Mouse (Mus musculus) neural tube, embryonic 14.5 days (tissue): ENCODE results near the gene Sufu. TPM values are rescaled to one million over a fixed set of nuclear protein-coding genes. Genes with fewer than 3 reads are reported as not detected.

Experiments used
- ATAC-seq: fragments of 200-750 bp; cut with Nextera tagmentation; 2 replicates; pipeline ENCODE4 v1.8.0; 2017; ENCODE audit warnings: low read depth, mild to moderate bottlenecking, moderate TSS enrichment, moderate library complexity
- H3K27ac ChIP-seq: fragments of 300-500 bp; sonication (generic); 2 replicates; pipeline ENCODE4 v1.5.1; 2014; ENCODE audit warnings: low read depth, mild to moderate bottlenecking, control low read depth, low read length, moderate library complexity, mixed read lengths
- H3K27me3 ChIP-seq: fragments of 300-500 bp; sonication (generic); 2 replicates; pipeline ENCODE4 v1.6.1; 2014; ENCODE audit warnings: low read length; ENCODE audit not compliant: control insufficient read depth, insufficient read depth
- H3K36me3 ChIP-seq: fragments of 300-500 bp; sonication (generic); 2 replicates; pipeline ENCODE4 v1.6.1; 2014; ENCODE audit warnings: low read length, mixed read lengths; ENCODE audit not compliant: control insufficient read depth, insufficient read depth
- H3K4me1 ChIP-seq: fragments of 300-500 bp; sonication (generic); 2 replicates; pipeline ENCODE4 v1.6.1; 2014; ENCODE audit warnings: low read length; ENCODE audit not compliant: control insufficient read depth, insufficient read depth
- H3K4me2 ChIP-seq: fragments of 300-500 bp; sonication (generic); 2 replicates; pipeline ENCODE4 v1.6.1; 2014; ENCODE audit warnings: mild to moderate bottlenecking, low read depth, low read length, control low read depth
- H3K4me3 ChIP-seq: fragments of 300-500 bp; sonication (generic); 2 replicates; pipeline ENCODE4 v1.5.1; 2014; ENCODE audit warnings: low read depth, low read length, control low read depth, mixed read lengths
- H3K9ac ChIP-seq: fragments of 300-500 bp; sonication (generic); replicated peaks from 2 replicates; pipeline ENCODE4 v1.6.1; 2014; ENCODE audit warnings: low read depth, mild to moderate bottlenecking, control low read depth, low read length, mixed read lengths
- H3K9me3 ChIP-seq: fragments of 300-500 bp; sonication (generic); 2 replicates; pipeline ENCODE4 v1.6.1; 2016; ENCODE audit warnings: low read length; ENCODE audit not compliant: control insufficient read depth
- WGBS: fragments of 180-500 bp; shearing (Covaris S2); extraction: QIAGEN DNeasy Blood & Tissue Kit; methylation state at CpG from one replicate; pipeline ENCODE4 v1.1.7; 2014; 5-methylcytosine and 5-hydroxymethylcytosine counted together
- polyA plus RNA-seq: library from polyadenylated mRNA; unstranded; fragments of >200 nt; fragmentation: Nextera tagmentation; extraction: Ambion mirVana; gene quantifications from 2 replicates; pipeline ENCODE4 v1.2.1, GENCODE M21; 2014

Gene Sufu
- polyA plus RNA-seq, 1 experiment from 2014 or later, result 20.2 TPM

DNA sequence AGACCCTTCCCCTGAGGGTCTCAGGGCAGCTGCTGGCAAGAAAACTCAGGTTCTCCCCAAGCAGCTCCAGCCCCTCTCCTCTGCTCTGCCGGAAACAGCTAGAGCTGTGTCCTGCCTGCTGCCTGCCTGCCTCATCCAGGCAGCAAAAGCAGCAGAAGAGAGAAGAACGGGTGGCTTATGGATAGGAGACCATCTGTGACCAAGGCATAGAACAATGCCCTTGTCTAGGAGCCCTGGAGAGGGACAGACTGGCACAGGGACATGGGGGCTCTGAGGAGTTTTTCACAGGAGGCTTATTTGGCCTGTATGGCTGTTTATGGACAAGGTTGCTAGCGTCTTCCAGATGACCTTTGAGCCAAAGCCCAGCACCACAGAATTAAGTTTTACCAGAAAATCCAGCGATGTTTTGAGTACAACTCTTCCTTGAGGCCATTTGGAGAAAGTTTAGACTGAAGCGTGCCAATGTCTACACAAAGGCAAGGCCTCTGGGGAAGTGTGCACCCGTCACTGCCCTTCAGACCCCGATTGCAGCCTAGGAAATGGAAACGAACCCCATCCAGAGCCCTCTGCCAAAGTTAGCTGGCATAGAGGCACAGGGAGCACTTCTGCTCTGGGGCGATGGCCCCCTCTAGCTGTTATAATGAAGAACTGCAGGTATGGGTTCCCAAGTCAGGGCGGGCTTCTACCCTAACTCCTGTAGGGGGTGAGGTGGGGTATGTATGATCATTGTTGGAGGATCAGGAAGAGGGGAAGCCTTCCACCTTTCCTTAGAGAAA lies 55.5 kb downstream of the Sufu start:
- Histone ChIP-seq H3K9me3 (no peaks in the 10 kb centered on the region), H3K4me3 (no peak overlapping the region), H3K27ac (peak overlapping the region; percentile 6; the same call in 1 of the 2 replicates), H3K36me3 (peaks cover 9% of the 10 kb centered on the region; the same call in 1 of the 2 replicates), H3K4me2 (no peak overlapping the region), H3K27me3 (no peaks in the 10 kb centered on the region), H3K4me1 (peaks cover 19% of the 10 kb centered on the region), H3K9ac (0 out of 2 replicates have a peak overlapping the region, but pooled peaks have one; percentile 0)
- 27% methylated on average over 10 of the region's 10 CpGs for WGBS
- ATAC-seq, result 0 out of 2 replicates have a peak, but pooled peaks have one; percentile 41

- peaks cover 10% of the 10 kb centered on the region; the same call in 1 of the 2 replicates for H3K36me3 ChIP-seq
- H3K27ac ChIP-seq, result no peak overlapping the region
- no peaks in the 10 kb centered on the region for H3K27me3 ChIP-seq
- ATAC-seq, result no peak
- H3K4me2 ChIP-seq, result no peak overlapping the region
- H3K4me3 ChIP-seq, result no peak overlapping the region
- WGBS, result 91% methylated on average over 9 of the region's 9 CpGs
- no peaks in the 10 kb centered on the region for H3K9me3 ChIP-seq
- H3K4me1 ChIP-seq, result peaks cover 13% of the 10 kb centered on the region
- H3K9ac ChIP-seq, result 0 out of 2 replicates have a peak overlapping the region, but pooled peaks have one; percentile 0
Observed at GRCm38 (mm10) chr19:46452916-46453315, 56.2 kb downstream of the Sufu start.

DNA sequence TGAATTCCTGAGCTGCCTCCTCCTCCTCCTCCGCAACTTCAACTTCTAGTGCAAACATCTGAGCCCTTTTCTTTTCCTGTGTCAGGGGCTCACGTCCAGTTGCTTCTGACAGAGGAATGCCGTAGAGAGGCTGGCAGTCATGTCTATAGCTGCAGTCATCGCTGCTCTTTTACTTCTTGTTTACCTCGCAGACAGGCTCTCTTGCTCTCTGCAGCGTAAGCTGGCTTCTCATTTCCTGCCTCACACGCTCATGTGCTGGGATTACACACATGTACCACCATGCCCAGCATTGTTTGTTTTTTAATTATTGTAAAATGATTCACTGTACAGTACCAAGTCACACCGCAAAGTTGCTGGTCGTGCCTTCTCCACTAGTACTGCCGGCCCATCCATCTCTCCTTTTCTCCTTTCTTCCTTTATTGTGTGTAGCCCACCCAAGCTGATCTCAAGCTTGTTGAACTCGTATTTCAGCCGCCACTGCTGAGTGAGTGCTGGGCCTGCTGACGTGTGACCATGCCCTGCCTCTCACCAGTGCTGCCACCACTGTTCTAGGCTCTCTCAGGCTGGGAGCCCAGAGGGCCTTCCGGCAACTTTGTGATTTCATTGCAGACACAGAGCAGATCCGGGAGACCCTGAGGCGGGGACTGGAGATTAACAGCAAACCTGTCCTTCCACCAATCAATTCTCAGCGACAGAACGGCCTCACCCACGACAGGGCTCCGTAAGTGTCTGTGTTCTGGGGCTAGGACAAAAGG lies 57.6 kb downstream of the Sufu start:
- no peak for ATAC-seq

GRCm38 (mm10) chr19:46455032-46455431 lies 58.3 kb downstream of the Sufu start:
- H3K4me2 ChIP-seq, result no peak overlapping the region
- peaks cover 5% of the 10 kb centered on the region; the same call in 1 of the 2 replicates for H3K4me1 ChIP-seq
- H3K27me3 ChIP-seq, result no peaks in the 10 kb centered on the region
- no peak overlapping the region for H3K27ac ChIP-seq
- H3K36me3 ChIP-seq, result peaks cover 11% of the 10 kb centered on the region; the same call in 1 of the 2 replicates
- H3K9ac ChIP-seq, result no peak overlapping the region; the same call in 1 of the 2 replicates
- ATAC-seq, result no peak
- 87% methylated on average over 1 of the region's 1 CpGs for WGBS
- no peaks in the 10 kb centered on the region for H3K9me3 ChIP-seq
- H3K4me3 ChIP-seq, result no peak overlapping the region

More for the DNA sequence above, 57.6 kb downstream of the Sufu start:
- H3K4me3 ChIP-seq, result no peak overlapping the region
- no peaks in the 10 kb centered on the region for H3K27me3 ChIP-seq
- H3K9me3 ChIP-seq, result no peaks in the 10 kb centered on the region
- H3K4me1 ChIP-seq, result peaks cover 5% of the 10 kb centered on the region; the same call in 1 of the 2 replicates
- H3K4me2 ChIP-seq, result no peak overlapping the region
- H3K27ac ChIP-seq, result peak overlapping the region; percentile 44; the same call in 1 of the 2 replicates
- WGBS, result 71% methylated on average over 20 of the region's 20 CpGs
- no peak overlapping the region; the same call in 1 of the 2 replicates for H3K9ac ChIP-seq
- peaks cover 11% of the 10 kb centered on the region; the same call in 1 of the 2 replicates for H3K36me3 ChIP-seq

- no peak overlapping the region for H3K9ac ChIP-seq
- WGBS, result 84% methylated on average over 8 of the region's 8 CpGs
- H3K36me3 ChIP-seq, result peaks cover 11% of the 10 kb centered on the region; the same call in 1 of the 2 replicates
- H3K4me2 ChIP-seq, result no peak overlapping the region
- H3K27ac ChIP-seq, result no peak overlapping the region
- ATAC-seq, result no peak
- peaks cover 5% of the 10 kb centered on the region; the same call in 1 of the 2 replicates for H3K4me1 ChIP-seq
- no peaks in the 10 kb centered on the region for H3K27me3 ChIP-seq
- H3K4me3 ChIP-seq, result no peak overlapping the region
- H3K9me3 ChIP-seq, result no peaks in the 10 kb centered on the region
Observed at GRCm38 (mm10) chr19:46455556-46455955, 58.9 kb downstream of the Sufu start.

- ATAC-seq, result no peak
- WGBS, result 92% methylated on average over 5 of the region's 5 CpGs
- Histone ChIP-seq H3K9me3 (no peaks in the 10 kb centered on the region), H3K9ac (no peak overlapping the region), H3K4me1 (peaks cover 5% of the 10 kb centered on the region; the same call in 1 of the 2 replicates), H3K36me3 (peaks cover 11% of the 10 kb centered on the region; the same call in 1 of the 2 replicates), H3K27me3 (no peaks in the 10 kb centered on the region), H3K4me3 (no peak overlapping the region), H3K27ac (no peak overlapping the region), H3K4me2 (no peak overlapping the region)
Observed at GRCm38 (mm10) chr19:46456018-46456735, 59.5 kb downstream of the Sufu start.

DNA sequence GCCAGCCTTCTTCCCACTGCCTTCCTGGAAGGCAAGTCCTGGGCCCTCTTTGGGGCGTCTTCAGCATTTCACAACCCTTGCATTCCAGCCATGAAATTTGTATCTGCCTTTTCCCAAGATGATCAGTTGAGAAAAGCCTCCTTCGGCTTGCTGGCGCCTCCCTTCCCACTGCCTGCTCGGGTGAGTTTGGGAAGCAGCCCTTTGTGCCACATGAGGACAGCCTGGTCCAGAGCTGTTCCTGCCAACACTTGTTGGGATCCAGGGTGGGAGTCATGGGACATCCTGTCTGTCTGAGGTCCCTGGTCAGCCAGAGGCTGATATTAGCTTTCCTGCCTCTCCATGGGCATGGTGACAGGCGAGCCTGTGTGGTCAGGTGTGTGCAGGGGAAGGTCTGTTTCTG lies 61.1 kb downstream of the Sufu start:
- no peak for ATAC-seq
- no peaks in the 10 kb centered on the region for H3K27me3 ChIP-seq
- H3K4me3 ChIP-seq, result no peak overlapping the region
- H3K9me3 ChIP-seq, result no peaks in the 10 kb centered on the region
- H3K4me2 ChIP-seq, result no peak overlapping the region
- peaks cover 11% of the 10 kb centered on the region; the same call in 1 of the 2 replicates for H3K36me3 ChIP-seq
- no peak overlapping the region for H3K9ac ChIP-seq
- WGBS, result 92% methylated on average over 5 of the region's 5 CpGs
- no peak overlapping the region for H3K27ac ChIP-seq
- no peaks in the 10 kb centered on the region for H3K4me1 ChIP-seq

GRCm38 (mm10) chr19:46459256-46459655 lies 62.6 kb downstream of the Sufu start:
- WGBS, result 90% methylated on average over 10 of the region's 10 CpGs
- Histone ChIP-seq H3K27ac (no peak overlapping the region), H3K9me3 (no peaks in the 10 kb centered on the region), H3K4me3 (no peak overlapping the region), H3K4me1 (no peaks in the 10 kb centered on the region), H3K9ac (no peak overlapping the region), H3K4me2 (no peak overlapping the region), H3K36me3 (peaks cover 11% of the 10 kb centered on the region; the same call in 1 of the 2 replicates), H3K27me3 (no peaks in the 10 kb centered on the region)
- ATAC-seq, result no peak
